ENCODE assay signal across 15 mouse cellular contexts in the genomic region with DNA sequence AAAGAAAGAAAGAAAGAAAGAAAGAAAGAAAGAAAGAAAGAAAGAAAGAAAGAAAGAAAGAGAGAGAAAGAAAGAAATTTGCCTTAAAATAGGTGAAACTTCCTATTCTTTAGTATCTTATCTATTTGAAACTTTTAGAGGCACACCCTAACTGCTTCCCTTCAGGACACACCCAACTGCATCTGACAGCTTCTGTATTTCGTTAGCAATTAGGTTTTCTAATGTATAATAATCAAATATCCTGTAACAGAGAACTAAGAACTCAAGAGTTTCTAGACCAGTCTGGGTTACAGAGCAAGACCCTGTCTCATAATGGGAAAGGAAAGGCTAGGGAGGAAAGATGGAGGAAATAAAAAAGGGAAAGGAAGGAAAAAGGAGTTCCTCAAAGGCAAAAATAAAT.
"Had no signal": no experiment of that assay in that cellular context is flagged by ENCODE, and none has a peak within 500 bp of the region (broad histone marks: within the 10 kb centered on the region; RNA-seq: fewer than 3 reads in every experiment).

No protein-coding gene starts in this region.

- H3K27ac ChIP-seq: layer of hippocampus, adult 2 months; left cerebral cortex, adult 2 months; limb, embryonic 10.5 days; midbrain, embryonic 13.5 days; neural tube, embryonic 15.5 days; stomach, postnatal 0 days had no signal

- H3K9me3 ChIP-seq: limb, embryonic 10.5 days; midbrain, embryonic 13.5 days; neural tube, embryonic 15.5 days had no signal

- H3K4me3 ChIP-seq: layer of hippocampus, adult 2 months; left cerebral cortex, adult 2 months; limb, embryonic 10.5 days; midbrain, embryonic 13.5 days; myocyte; neural tube, embryonic 15.5 days had no signal

- H3K27me3 ChIP-seq: midbrain, embryonic 13.5 days; neural tube, embryonic 15.5 days had no signal

- DNase-seq: kidney, adult 18-20 months; kidney, postnatal 10 days; kidney, postnatal 4 days; lung, adult 2 months; lung, postnatal 36 days; right cerebral cortex, adult 18-20 months; thymus, postnatal 14 days had no signal

- H3K4me2 ChIP-seq: midbrain, embryonic 13.5 days; neural tube, embryonic 15.5 days had no signal

- H3K9ac ChIP-seq: midbrain, embryonic 13.5 days; neural tube, embryonic 15.5 days had no signal

- ATAC-seq: lung, postnatal 0 days; midbrain, embryonic 13.5 days had no signal
